Comparison of ENCODE assay signal across 9 mouse cellular contexts in genomic region chr7:43489631-43490125, GRCm38 (mm10). TPM values are rescaled to one million over a fixed set of nuclear protein-coding genes. Genes with fewer than 3 reads are reported as not detected.
DNase-seq lines count a peak whose midpoint lies in the region; ATAC-seq and TF ChIP-seq lines count a peak whose summit lies in the region.
"Had no signal": no experiment of that assay in that cellular context is flagged by ENCODE, and none has a peak within 500 bp of the region (broad histone marks: within the 10 kb centered on the region; RNA-seq: fewer than 3 reads in every experiment).

Gene Iglon5 (minus strand): TSS chr7:43490075.

- DNase-seq in layer of hippocampus, adult 2 months (ENCODE audit: low spot score in 2 of 2) = no peak
- DNase-seq in layer of hippocampus, adult 11-12 months (ENCODE audit: low spot score) = no peak
- no peak for DNase-seq in embryonic facial prominence, embryonic 10.5 days (ENCODE audit: low spot score)
- no peak for DNase-seq in natural killer cell, adult 2 months (ENCODE audit: low spot score in 2 of 2)
- DNase-seq in thymus, postnatal 36 days = no peak
- no peak for DNase-seq in kidney, postnatal 25 days

- H3K9ac ChIP-seq in intestine, embryonic 16.5 days (ENCODE audit: low read depth, low read length) = peak within 1 kb of the TSS; percentile 61
- peak within 1 kb of the TSS; percentile 96 for H3K9ac ChIP-seq in midbrain, embryonic 15.5 days

- ATAC-seq in intestine, embryonic 16.5 days = peak; percentile 57; the same call in 1 of the 2 replicates
- peak; percentile 74 for ATAC-seq in midbrain, embryonic 15.5 days (replicated peaks)

- H3K9me3 ChIP-seq in embryonic facial prominence, embryonic 10.5 days = no peaks in the 10 kb centered on the region
- H3K9me3 ChIP-seq in intestine, embryonic 16.5 days (ENCODE audit: control insufficient read depth, low read length) = no peaks in the 10 kb centered on the region
- H3K9me3 ChIP-seq in midbrain, embryonic 15.5 days = no peaks in the 10 kb centered on the region

- H3K36me3 ChIP-seq in embryonic facial prominence, embryonic 10.5 days (replicated peaks) = no peaks in the 10 kb centered on the region
- H3K36me3 ChIP-seq in intestine, embryonic 16.5 days (ENCODE audit: control insufficient read depth, insufficient read depth, low read length) = no peaks in the 10 kb centered on the region
- H3K36me3 ChIP-seq in midbrain, embryonic 15.5 days (replicated peaks) = no peaks in the 10 kb centered on the region

- H3K4me3 ChIP-seq in layer of hippocampus, adult 2 months = peak within 1 kb of the TSS; percentile 75
- H3K4me3 ChIP-seq in embryonic facial prominence, embryonic 10.5 days = peak within 1 kb of the TSS; percentile 75
- peak within 1 kb of the TSS; percentile 46 for H3K4me3 ChIP-seq in intestine, embryonic 16.5 days (ENCODE audit: low read length)
- peak within 1 kb of the TSS; percentile 84 for H3K4me3 ChIP-seq in midbrain, embryonic 15.5 days

- 2% methylated on average over 29 of the region's 41 CpGs for WGBS in embryonic facial prominence, embryonic 10.5 days
- WGBS in intestine, embryonic 16.5 days = under 1% methylated on average over 16 of the region's 41 CpGs
- WGBS in midbrain, embryonic 15.5 days = under 1% methylated on average over 24 of the region's 41 CpGs

- peak within 1 kb of the TSS; percentile 65 for H3K4me2 ChIP-seq in intestine, embryonic 16.5 days (ENCODE audit: low read depth, low read length)
- H3K4me2 ChIP-seq in midbrain, embryonic 15.5 days = peak within 1 kb of the TSS; percentile 68

- peaks cover 20% of the 10 kb centered on the region for H3K4me1 ChIP-seq in embryonic facial prominence, embryonic 10.5 days
- H3K4me1 ChIP-seq in intestine, embryonic 16.5 days (ENCODE audit: control insufficient read depth, insufficient read depth, low read length) = 0 out of 2 replicates have a peak, but pooled peaks cover 2% of the 10 kb centered on the region
- H3K4me1 ChIP-seq in midbrain, embryonic 15.5 days = peaks cover 25% of the 10 kb centered on the region

- no peak for TF ChIP-seq CTCF in layer of hippocampus, adult 2 months (conservative IDR thresholded peaks at IDR 0.05)

- H3K27ac ChIP-seq in layer of hippocampus, adult 2 months = peak within 1 kb of the TSS; percentile 95
- peak within 1 kb of the TSS; percentile 89 for H3K27ac ChIP-seq in embryonic facial prominence, embryonic 10.5 days (replicated peaks)
- no peak within 1 kb of the TSS for H3K27ac ChIP-seq in intestine, embryonic 16.5 days (ENCODE audit: low read length)
- peak within 1 kb of the TSS; percentile 91 for H3K27ac ChIP-seq in midbrain, embryonic 15.5 days

- peaks cover 42% of the 10 kb centered on the region for H3K27me3 ChIP-seq in embryonic facial prominence, embryonic 10.5 days (replicated peaks; ENCODE audit: low read depth, poor library complexity, severe bottlenecking)
- H3K27me3 ChIP-seq in intestine, embryonic 16.5 days (replicated peaks; ENCODE audit: control insufficient read depth, insufficient read depth, low read length) = peaks cover 4% of the 10 kb centered on the region
- no peaks in the 10 kb centered on the region for H3K27me3 ChIP-seq in midbrain, embryonic 15.5 days (replicated peaks)

RNA-seq across cellular contexts. Expression of gene Iglon5, which starts in this region (rescaled TPM):
- total RNA-seq in layer of hippocampus, adult 2 months (2021) = 10 to 100 TPM; 24.8 TPM
- polyA plus RNA-seq in embryonic facial prominence, embryonic 10.5 days (2016; fragmentation: Nextera tagmentation; extraction: Ambion mirVana) = 0.70 and 0.71 TPM in 2 replicates
- 0.33 and 0.38 TPM in 2 replicates for polyA plus RNA-seq in intestine, embryonic 16.5 days (2015; fragmentation: Nextera tagmentation; extraction: Ambion mirVana)
- 9.7 and 10.0 TPM in 2 replicates for polyA plus RNA-seq in midbrain, embryonic 15.5 days (2015; fragmentation: Nextera tagmentation; extraction: Ambion mirVana)
- polyA plus RNA-seq: liver, embryonic 16.5 days had no signal

Comparison
In these comparisons a context has a peak if more than half of its experiments do, and no peak if none do; other contexts are left out.
1. Peak in ATAC-seq, H3K4me3 ChIP-seq, H3K9ac ChIP-seq and H3K4me2 ChIP-seq in intestine, embryonic 16.5 days; RNA of the gene not detected or under 1 TPM.